Mouse (Mus musculus): ENCODE measurements around the gene Ralgps1.

Gene Ralgps1

DNA sequence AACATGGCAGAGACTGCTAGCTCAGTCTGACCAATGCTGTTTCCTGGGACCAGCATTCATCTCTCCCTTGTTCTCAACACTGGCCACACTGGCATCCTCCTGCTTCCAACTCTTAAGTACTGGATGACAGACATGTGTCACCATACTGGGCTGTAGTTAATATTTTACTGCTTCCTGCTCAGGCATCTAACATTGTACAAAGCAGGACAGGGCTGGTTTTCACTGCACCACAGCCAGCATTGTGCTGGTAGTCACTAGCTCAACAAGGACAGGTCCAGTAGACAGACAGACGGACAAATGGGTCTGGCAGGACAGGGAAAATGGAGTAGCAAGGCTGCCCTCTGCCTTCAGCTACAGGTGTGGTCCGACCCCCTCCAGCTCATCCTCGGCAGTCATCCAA is 10.7 kb downstream of the Ralgps1 start:
- DNase-seq, result peak; percentile 51

DNA sequence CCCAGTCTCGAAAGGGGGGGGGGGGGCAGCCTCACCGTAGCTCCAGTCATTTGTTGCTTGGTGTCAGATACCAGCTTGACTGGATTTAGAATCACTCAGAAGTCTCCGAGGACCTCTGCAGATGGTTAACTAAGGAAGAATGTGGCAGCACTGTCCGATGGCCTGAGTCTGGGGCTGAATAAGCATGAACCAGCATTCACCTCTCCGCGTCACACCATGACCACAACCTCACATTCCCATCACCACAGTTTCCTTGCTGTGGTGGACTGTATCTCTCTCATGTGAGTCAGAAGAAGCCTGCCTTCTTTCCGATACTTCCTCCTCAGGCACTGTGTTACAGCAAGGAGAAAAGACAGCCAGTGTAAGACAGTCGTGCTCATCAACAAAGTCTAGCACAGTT is 12.1 kb downstream of the Ralgps1 start:
- DNase-seq, result peak; percentile 59

DNA sequence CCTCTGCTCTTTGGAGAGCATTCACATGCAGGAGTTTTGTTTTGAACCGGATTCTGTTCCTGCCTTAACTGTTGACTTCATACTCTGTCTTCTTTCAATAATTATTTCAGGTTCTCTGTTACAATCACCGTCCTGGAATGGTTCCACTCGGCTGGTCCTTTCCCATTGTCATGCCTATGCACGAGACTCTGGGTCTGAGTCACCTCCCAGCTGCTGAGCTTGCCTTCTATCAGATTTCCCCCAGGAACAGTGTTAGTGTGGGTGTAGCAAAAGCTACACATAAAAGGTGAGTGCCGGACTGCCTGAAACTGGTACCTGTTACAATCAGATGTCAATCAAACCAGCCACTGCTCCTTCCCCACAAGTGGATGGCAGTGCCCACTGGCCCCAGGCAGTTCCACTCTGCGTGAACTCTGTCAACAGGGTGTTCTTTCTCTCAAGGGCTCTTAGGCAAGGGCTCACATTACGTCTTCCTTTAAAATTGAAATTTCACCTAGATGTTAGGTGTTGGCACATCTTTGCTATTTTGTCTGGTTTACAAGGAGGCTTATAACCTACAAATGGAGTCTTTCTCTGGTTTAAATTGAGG is 13.9 kb downstream of the Ralgps1 start:
- no peak for DNase-seq

DNA sequence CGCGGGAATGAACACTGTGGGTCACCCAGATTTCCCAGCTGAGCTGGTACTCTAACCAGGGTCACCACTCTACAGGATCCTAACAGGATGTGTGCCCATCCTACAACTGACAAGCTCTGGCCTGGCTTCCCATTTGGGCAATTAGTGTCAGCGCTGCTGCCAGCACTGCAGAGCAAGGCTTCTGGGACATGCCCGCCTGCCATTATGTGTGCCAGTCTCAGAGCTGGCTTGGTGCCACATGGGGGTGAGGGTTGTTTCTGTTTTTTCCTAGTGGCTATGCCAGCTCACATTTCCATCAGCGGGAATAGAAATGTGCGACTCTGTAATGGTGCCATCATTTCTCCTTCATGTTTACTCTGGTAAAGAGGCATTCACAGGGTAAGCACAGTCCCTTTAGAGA is 15.7 kb downstream of the Ralgps1 start:
- peak; percentile 38 for DNase-seq

DNA sequence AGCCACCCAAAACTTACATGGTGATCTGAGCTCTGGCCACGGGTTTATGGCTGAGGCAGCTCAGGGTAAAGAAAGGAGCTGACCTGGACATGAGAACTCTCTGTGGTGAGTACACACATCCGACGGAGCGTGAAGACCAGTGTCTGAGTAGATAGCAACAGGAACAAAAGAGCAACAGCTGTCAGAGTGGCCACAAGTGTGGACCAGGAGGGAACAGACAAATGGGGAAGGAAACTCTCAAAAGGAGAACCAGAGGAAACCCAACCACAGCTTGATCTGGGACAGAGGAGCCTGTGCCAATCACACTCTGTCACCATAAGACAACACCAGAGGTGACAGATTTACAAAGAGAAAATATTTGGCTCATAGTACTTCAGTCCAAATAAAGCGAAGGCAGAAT is 17.9 kb downstream of the Ralgps1 start:
- DNase-seq, result no peak

DNA sequence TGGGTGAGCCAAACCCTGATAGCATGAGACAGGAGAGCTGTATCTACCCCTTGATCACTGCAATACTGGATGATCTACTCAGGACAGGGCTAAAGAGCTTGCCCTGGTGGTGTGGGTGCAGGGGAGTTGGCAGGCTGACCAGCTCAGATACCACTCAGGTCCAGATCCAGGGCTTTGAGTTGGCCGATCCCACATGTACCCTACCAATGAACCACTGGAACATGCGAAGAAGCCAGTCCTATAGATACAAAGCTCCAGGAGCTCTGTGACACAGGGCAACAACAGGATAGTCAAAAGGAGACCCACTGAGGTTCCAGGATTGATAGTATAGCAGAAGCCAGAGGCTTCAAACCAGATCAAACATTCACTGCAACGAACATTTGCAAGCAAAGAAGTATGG is 19.8 kb downstream of the Ralgps1 start:
- no peak for DNase-seq

DNA sequence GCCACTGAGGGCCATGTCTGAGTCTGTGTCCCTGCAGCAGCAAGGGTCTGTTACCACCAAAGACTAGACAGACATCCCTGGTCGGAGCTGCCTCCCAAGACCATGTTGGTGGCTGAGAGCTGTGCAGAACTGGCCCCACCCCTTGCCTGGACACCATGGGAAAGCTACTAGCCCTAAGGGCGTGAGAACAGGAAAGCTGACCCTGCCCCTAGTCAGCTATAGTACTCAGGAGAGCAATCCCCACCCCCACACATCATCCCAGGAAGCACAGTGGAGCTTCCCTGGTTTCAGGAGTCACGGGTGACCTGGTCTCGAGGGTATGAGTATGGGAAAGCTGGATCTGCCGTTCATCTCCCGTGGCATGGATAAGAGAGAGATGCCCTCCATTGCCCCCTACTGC is 20.4 kb downstream of the Ralgps1 start:
- DNase-seq, result no peak

DNA sequence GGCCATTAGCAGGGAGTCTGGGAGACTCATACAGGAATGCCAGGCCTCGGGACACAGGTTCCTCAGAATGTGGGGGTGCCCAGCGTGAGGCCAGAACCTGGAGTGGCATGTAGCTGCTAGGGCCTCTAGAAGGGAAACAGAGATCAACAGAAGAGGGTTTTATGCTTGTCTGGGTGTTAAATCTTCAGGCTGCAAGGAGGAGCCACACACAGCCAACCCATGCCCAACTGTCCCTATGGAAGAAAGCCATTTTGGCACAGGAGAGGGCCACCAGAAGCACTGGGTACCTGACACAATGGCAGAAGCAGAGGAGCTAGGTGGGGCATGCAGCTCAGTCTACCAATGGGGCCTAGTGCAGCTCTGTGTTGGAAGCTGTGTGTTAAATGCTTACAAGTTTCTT is 21.7 kb downstream of the Ralgps1 start:
- no peak for DNase-seq

DNA sequence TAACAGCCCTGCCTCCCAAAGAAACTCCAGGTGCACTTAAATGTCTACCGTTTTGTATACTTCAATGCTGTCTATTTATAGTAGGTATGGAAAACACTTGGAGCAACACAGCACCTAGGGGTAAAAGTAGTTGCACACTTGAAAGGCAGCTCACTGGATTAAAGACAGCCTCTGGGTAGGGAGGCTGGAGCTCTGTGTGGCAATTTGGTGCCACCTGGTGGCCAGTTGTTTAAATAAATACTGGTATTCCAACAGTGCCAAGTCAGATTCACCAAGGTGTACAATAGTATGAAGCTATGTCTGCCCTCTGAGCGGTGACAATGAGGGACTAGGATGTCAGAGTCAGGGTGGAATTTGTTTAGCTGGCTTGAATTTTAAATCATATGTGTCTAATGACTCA is 22.2 kb downstream of the Ralgps1 start:
- DNase-seq, result peak; percentile 89

DNA sequence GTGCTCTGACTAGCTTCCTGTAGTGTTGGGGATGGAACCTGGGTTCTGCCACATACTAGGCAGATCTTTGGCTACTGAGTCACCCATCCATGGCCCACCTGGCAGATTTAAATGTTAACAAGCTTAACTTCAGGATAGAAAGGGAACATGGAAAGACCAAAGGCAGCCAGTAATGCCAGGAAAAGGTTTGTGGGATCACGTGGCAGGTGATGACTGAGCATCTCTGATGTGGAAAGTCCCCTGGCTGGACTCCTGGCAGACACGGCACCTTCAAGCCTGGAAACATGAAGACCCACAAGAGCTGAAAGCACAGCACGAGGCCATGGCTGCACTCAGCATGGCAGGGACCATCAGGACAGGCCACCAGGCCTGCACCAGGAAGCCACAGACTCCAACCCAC is 23.0 kb downstream of the Ralgps1 start:
- no peak for DNase-seq

DNA sequence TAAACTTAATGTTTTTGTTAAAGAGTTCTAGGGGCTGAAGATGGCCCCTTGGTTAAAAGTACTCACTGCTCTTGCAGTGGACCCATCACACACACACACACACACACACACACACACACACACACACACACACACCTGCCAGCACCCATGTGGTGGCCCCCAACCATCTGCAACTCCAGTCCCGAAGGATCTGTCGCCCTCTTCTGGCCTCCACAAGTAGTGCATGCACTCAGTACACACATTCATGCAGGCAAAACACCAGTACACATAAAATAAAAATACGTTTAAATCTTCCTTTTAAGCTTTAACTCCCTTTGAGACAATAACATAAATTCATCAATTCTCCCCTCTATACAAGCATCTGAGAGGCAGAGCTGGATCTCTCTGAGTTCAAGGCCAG is 23.7 kb downstream of the Ralgps1 start:
- DNase-seq, result peak; percentile 49

DNA sequence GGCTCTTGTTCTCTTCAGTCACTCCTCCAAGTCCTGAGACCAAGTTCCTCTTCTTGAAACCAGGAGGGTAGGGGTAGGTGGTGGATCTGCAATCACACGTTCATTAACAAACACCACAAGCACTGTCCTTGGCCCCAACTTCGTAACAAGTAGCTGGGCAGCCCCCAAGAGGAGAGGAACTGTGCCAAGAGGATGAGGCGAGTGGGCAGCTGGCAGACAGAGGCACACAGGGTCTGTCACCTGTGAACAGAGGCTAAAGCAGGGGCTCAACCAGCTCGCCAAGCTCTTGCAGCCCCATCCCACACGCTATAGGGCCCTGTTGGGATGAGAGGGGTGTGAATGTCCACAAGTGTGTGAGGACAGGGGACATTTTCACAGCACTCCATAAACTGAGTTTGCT is 24.5 kb downstream of the Ralgps1 start:
- DNase-seq, result no peak

DNA sequence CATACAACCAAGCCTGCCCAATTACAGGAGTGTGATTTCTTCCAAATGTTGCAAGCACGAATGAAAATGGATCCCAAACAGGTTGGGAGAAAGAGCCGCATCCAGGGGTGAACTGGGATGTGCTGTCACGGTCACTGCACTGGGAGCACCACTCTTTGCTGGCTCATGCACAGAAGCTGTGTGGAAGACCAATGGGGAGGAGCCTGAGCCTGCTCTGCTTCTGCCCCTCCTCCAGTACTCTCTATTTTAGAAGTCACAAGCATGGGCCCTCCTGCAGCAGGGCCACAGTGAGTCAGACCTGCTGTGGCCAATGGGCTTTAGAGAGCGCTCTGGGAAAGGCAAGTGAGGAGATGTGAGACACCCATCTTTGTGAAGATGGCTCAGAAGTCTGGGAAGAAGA is 25.3 kb downstream of the Ralgps1 start:
- DNase-seq, result no peak

DNA sequence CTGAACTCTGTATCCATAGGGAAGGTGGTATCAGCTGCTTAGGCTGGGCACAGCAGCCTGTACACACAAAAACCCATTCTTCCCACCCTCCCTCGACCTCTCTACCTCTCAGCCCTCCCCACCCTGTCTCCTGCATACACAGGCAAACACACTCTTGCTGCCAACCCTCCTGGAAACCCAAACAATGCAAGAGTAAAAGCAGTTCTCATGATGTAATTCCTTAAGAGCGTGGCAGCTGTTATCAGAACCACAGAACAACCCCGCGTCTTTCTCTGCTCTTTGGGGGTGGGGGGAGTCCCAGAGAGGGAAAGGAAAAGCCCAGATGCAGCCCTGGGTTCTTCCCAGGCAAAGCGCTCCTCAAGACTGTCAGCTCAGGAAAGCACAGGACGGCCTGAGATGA is 25.8 kb downstream of the Ralgps1 start:
- no peak for DNase-seq

DNA sequence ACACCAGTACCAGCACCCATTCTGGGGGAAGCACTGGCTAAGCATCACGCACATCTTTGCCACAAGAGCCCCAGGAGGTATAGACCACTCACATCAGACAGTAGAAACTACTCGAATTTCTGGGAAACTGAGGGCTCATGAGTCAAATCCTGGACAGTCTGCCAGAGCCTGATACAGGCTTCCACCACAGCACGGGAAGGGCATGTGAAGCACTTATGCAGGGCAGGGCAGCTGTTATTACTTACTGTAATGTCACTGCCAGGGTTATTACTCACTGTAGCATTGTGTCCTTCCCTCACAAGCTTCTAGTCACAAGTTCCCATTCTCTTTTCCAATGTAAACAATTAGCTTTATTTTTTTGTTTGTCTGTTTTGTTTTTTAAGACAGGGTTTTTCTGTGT is 27.9 kb downstream of the Ralgps1 start:
- no peak for DNase-seq

DNA sequence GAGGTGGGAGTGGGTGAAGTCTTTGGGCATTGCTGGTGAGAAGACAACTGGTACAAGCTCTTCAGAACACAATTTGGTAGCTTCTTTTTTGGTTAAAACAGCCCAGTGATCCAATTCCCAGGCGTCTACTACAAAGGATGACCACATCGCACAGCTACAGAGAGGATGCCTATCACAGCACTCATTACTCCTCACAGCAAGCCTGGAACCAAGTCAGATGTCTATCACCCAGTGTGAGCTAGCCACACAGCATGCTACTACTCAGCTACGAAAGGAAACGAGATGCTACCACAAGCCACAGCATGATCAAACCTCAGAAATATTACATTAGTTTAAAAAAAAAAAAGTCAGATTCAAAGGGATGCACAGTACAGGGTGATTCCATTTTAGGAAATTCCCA is 29.1 kb downstream of the Ralgps1 start:
- DNase-seq, result no peak

DNA sequence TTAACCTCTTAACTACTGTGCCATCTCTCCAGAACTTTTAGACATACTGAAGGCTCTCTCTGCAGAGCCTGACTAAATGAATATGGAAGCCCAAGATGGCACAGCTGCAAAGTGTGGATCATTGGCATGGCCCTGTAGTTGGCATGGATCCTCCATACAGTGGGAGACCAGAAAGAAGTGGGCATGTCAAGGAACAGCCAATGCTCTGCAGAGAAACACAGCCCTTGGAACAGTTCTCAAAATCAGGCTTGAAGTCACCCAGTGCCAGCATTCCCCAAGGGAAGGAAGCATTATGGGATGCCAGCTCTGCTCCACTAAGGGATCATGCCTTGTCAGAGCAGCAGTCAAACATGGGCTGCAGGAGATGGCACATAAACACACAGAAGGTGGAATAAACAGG is 35.5 kb downstream of the Ralgps1 start:
- no peak for DNase-seq

DNA sequence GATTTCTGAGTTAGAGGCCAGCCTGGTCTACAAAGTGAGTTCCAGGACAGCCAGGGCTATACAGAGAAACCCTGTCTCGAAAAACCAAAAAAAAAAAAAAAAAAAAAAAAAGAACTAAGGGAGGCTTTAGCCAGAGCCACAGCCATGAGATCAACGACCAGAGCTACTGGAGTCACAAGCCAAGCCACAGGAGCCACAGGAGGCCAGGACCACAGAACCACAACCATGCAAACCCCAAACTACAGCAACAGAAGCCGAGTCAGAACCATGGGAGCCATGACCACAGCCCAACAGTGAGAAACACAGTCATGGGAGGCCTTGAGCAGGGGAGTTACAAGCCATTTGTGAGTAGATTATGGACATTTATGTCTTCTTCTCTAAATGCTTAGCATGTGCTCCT is 41.7 kb downstream of the Ralgps1 start:
- no peak for DNase-seq

DNA sequence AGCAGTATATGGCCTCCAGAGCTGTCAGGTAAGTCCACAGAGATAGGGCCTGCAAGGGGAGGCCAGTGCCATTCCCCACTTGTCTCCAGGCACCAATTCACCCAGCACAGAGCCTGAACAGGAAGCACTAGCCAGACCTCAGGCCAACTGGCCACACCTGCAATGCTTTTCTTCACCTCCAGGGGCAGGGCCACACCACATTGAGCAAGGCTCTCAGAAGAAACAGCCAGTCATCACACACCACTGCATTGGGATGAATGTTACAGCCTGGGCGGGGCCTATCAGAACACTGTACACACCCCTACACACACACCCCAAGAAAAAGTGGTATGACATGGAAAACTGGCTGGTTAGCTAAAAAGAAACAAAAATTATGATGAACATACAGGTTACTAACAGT is 42.3 kb downstream of the Ralgps1 start:
- DNase-seq, result peak; percentile 63

DNA sequence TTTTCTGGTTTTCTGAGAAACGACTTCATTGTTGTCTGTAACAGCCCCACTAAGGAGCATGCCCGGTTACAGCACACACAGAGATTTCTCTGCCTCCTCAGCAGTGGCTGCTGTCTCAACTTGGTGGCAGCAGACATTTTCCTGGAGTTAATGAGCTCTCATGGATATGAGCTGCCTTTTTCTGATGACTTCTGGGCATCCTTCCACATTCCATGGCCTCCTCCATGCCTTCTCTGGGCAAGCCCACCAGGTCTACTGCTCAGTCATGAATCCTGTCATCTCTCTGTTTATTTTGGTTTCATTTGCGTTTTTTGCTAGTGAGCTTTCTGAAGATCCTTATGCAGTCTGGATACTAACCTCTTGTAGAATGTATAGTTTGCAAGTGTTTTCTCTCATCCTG is 45.9 kb downstream of the Ralgps1 start:
- DNase-seq, result no peak

DNA sequence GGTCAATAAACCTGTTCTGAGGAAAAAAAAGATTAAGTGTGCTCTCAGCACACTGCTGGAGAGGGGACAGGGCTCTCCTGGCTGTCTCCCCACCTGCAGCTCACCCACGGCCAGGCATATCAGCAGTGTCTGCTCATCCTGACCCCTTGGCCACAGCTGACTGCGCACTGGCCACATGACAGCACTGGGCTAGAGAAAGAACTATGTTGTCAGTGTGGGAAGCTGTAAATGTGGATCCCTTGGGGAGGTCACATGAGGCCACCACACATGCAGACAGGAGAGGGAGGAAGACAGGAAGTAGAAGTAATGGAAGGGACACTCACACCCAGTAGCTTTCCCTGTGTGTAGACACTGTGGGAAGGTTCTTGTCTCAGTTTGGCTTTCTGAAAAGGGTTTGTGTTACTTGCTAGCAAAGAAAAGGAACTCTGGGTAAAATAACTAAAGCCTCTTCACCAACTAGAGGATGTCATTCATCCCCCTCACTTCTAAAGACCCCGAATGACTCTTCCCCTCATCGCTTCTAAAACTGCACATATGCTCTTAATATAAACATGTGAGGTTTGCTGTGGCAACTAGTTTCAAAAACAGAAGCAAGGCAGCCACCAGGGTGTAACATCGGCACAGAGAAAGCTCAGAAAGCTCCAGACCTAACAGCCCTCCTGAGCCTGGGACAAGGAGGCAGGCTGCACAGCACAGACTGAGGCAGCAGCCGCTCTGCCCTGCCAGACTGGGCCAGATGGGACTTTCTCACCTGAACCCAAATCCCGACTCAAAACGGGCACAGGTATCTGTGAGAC is 47.3 kb downstream of the Ralgps1 start:
- peak; percentile 37 for DNase-seq

DNA sequence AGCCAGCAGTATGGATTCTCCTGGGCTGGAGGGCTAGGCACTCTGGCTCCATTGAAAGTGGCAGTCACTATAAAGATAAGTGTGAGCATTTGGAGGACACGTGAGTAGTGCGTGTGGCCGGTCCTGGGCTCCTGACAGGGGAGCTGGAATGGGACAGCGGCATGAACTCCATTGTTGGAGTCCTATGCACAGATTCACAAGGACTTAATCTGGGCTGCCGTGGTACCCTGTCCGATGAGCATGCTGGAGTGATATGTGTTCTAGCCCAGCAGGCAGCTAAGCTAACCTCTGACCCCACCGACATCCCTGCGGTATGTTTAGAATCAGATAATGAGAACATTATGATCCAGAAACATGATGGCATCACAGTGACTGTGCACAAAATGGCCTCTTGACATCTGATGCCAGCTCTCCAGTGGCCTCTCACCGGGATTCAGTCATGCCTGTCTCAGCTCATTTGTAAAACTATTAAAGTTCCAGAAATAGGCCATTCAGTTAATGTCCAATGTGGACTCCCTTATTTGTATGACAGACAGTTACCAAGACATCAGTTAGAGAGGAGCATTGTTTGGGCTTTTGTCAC is 48.2 kb downstream of the Ralgps1 start:
- peak; percentile 29 for DNase-seq

DNA sequence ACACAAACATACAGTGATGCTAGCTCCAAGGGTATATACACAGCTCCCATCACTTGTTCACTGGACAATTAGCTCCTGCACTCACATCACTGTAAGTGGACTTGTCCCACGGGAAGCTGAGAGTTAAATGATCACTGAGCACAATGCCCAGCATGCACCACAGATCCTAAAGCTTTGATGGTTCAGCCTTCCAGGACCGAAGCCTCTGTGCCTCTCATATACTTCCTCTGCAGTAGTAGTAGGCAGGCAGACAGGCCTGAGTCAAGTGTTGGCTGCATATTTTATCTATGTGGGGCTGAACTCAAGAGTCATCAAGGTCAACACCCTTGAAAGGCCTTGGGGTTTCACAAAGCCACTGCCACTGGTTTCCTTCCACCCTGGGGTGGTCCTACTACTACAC is 49.6 kb downstream of the Ralgps1 start:
- no peak for DNase-seq

DNA sequence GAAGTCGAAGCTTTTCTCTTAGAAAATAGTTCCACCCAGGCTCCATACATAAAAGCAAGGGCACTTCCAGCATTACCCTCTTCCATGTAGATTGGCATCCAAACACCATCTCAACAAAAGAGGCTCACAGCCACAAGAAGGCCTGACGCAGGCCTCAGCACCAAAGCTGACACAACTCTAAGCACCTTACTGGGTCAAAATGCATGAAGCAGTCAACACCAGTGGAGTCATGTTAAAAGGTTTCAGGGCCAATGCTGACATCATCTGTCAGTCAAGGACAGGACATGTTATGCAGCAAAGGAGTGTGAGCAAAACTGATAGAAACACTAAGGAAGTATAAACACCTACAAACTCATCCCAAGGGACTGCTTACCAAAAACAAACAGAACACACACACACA is 50.3 kb downstream of the Ralgps1 start:
- DNase-seq, result no peak

DNA sequence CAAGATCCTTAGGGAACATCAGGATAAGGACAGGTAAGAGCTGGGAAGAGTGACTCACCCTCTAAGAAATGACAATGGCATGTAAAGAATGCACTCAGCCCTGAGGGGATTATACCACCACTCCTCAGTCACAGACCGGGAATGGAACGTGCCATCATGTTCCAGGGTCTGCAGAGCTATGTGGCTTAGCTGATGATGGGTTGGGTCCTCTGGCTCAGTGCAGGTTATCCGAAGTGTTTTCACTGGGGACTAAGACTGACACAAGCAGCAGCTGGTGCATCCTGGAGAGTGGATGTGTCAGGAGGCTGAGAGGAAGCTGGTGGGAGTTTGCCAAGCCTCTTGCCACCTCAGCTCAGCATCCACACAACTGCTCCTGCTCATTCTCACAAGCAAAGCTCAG is 50.7 kb downstream of the Ralgps1 start:
- no peak for DNase-seq
